Comparison of ENCODE assay signal across 8 mouse cellular contexts in the genomic region with DNA sequence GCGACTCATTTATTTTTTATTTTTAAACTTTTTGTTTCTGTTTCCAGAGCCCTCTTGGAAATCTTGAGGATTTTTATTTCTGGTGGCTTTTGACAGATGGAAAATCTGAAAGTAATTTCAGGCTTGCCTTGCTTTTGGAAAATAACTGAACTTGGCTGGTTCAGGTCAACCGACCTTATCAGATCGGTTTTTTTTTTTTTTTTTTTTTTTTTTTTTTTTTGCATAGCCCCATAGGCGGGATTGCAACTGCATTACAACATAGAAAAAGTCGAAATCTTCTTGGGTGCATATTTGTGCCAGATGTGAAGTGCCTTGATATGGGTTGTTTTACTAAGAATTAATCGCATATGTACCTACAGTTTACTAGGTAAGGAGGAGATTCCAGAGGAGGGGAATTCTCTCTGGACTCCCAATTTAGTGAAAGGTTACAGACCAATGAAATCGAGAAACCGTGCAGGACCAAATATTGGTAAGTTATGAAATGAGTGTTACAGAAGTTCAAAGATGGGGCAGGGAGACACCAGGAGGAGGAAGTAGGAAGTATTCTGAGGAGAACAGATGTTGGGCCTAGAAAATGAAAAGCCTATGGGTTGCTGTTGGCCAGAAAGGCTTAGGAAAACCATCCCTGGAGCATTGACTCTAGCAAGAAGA. TPM values are rescaled to one million over a fixed set of nuclear protein-coding genes. Genes with fewer than 3 reads are reported as not detected.
DNase-seq lines count a peak whose midpoint lies in the region; ATAC-seq and TF ChIP-seq lines count a peak whose summit lies in the region.

No protein-coding gene starts in this region.

- H3K27ac ChIP-seq in ES-E14 (ENCODE audit: insufficient read depth, low read depth, low read length, poor library complexity, severe bottlenecking) = no peak overlapping the region
- H3K27ac ChIP-seq in forebrain, embryonic 15.5 days (replicated peaks) = peak overlapping the region; percentile 98
- H3K27ac ChIP-seq in limb, embryonic 13.5 days = peak overlapping the region; percentile 96; the same call in 1 of the 2 replicates
- peak overlapping the region; percentile 97 for H3K27ac ChIP-seq in stomach, embryonic 15.5 days

- 24% methylated on average over 8 of the region's 8 CpGs for WGBS in forebrain, embryonic 15.5 days
- WGBS in limb, embryonic 13.5 days = 12% methylated on average over 8 of the region's 8 CpGs
- 17% methylated on average over 8 of the region's 8 CpGs for WGBS in stomach, embryonic 15.5 days

- H3K4me2 ChIP-seq in forebrain, embryonic 15.5 days (replicated peaks) = peak overlapping the region; percentile 50
- peak overlapping the region; percentile 68 for H3K4me2 ChIP-seq in limb, embryonic 13.5 days (replicated peaks)
- H3K4me2 ChIP-seq in stomach, embryonic 15.5 days = peak overlapping the region; percentile 80

- no peak for ATAC-seq in forebrain, embryonic 15.5 days (replicated peaks)
- ATAC-seq in limb, embryonic 13.5 days (ENCODE audit: low FRiP score, low read depth) = no peak
- ATAC-seq in stomach, embryonic 15.5 days (ENCODE audit: insufficient read depth, low FRiP score, low read depth) = no peak

- H3K36me3 ChIP-seq in ES-E14 (ENCODE audit: control insufficient read depth, insufficient read depth, low read length, poor library complexity, severe bottlenecking) = no peaks in the 10 kb centered on the region
- H3K36me3 ChIP-seq in forebrain, embryonic 15.5 days = no peaks in the 10 kb centered on the region
- peaks cover under 1% of the 10 kb centered on the region; the same call in 1 of the 2 replicates for H3K36me3 ChIP-seq in limb, embryonic 13.5 days
- H3K36me3 ChIP-seq in stomach, embryonic 15.5 days = no peaks in the 10 kb centered on the region

- no peaks in the 10 kb centered on the region for H3K9me3 ChIP-seq in ES-E14 (ENCODE audit: control insufficient read depth, insufficient read depth, low read depth, low read length)
- no peaks in the 10 kb centered on the region for H3K9me3 ChIP-seq in forebrain, embryonic 15.5 days
- no peaks in the 10 kb centered on the region for H3K9me3 ChIP-seq in limb, embryonic 13.5 days
- no peaks in the 10 kb centered on the region for H3K9me3 ChIP-seq in stomach, embryonic 15.5 days

- peak overlapping the region; percentile 82 to 83 for H3K4me3 ChIP-seq in ES-E14 (ENCODE audit: insufficient read depth in 1 of 2, low read depth in 1 of 2, low read length in 2 of 2, poor library complexity in 1 of 2, severe bottlenecking in 1 of 2)
- peak overlapping the region; percentile 82 for H3K4me3 ChIP-seq in forebrain, embryonic 15.5 days
- peak overlapping the region; percentile 85 for H3K4me3 ChIP-seq in limb, embryonic 13.5 days
- peak overlapping the region; percentile 93 for H3K4me3 ChIP-seq in stomach, embryonic 15.5 days (replicated peaks)

- peak overlapping the region; percentile 88 for H3K9ac ChIP-seq in ES-E14 (ENCODE audit: insufficient read depth, low read depth, low read length, poor library complexity, severe bottlenecking)
- H3K9ac ChIP-seq in forebrain, embryonic 15.5 days (replicated peaks) = peak overlapping the region; percentile 89
- peak overlapping the region; percentile 94 for H3K9ac ChIP-seq in limb, embryonic 13.5 days
- H3K9ac ChIP-seq in stomach, embryonic 15.5 days = peak overlapping the region; percentile 50; the same call in 1 of the 2 replicates

- in situ Hi-C loops in ES-E14 (cut with MboI; ENCODE audit: low sequenced_read_pairs in 2 of 2, unreplicated experiment in 2 of 2) = no loop called here

- peak; percentile 15 for DNase-seq in heart, adult 8-10 months (ENCODE audit: low spot score)
- DNase-seq in heart, postnatal 4 days = no peak
- DNase-seq in ES-E14 (ENCODE audit: low read depth, low spot score) = no peak
- DNase-seq in layer of hippocampus, adult 18-20 months (ENCODE audit: low spot score in 2 of 2) = no peak
- DNase-seq in adrenal gland, postnatal 36 days = no peak

- no peaks in the 10 kb centered on the region for H3K4me1 ChIP-seq in ES-E14 (ENCODE audit: control insufficient read depth in 2 of 2, insufficient read depth in 2 of 2, low read length in 2 of 2, poor library complexity in 1 of 2)
- peaks cover 13% of the 10 kb centered on the region for H3K4me1 ChIP-seq in forebrain, embryonic 15.5 days
- H3K4me1 ChIP-seq in limb, embryonic 13.5 days = peaks cover 13% of the 10 kb centered on the region
- peaks cover 8% of the 10 kb centered on the region for H3K4me1 ChIP-seq in stomach, embryonic 15.5 days

- H3K27me3 ChIP-seq in forebrain, embryonic 15.5 days = no peaks in the 10 kb centered on the region
- no peaks in the 10 kb centered on the region for H3K27me3 ChIP-seq in limb, embryonic 13.5 days
- H3K27me3 ChIP-seq in stomach, embryonic 15.5 days (replicated peaks) = no peaks in the 10 kb centered on the region

TF ChIP-seq in ES-E14, 5 proteins besides CTCF, POLR2A, EP300 and RAD21:
- TF ChIP-seq MAFK (IDR thresholded peaks at IDR 0.05; ENCODE audit: insufficient read depth, low read depth, low read length) = no peak
- TF ChIP-seq ZNF384 (IDR thresholded peaks at IDR 0.05; ENCODE audit: low read depth, low read length) = peak; percentile 59
TF ChIP-seq in ES-E14: peak in this region for 1.

RNA-seq across cellular contexts. Expression of a gene that starts 1.7 kb away (rescaled TPM):
- total RNA-seq in heart, adult 8-10 months (2022) = 10 to 100 TPM; 36.9 to 46.5 (median 44.0) TPM
- 10 to 100 TPM; 36.3 to 38.4 TPM for total RNA-seq in heart, postnatal 4 days (2021)
- 12.1 and 20.7 TPM in 2 replicates for total RNA-seq in ES-E14 (2012; rRNA removed)
- polyA plus RNA-seq in forebrain, embryonic 15.5 days (2015; fragmentation: Nextera tagmentation; extraction: Ambion mirVana) = 105 and 114 TPM in 2 replicates
- polyA plus RNA-seq in limb, embryonic 13.5 days (2015; fragmentation: Nextera tagmentation; extraction: Ambion mirVana) = 49.6 and 51.6 TPM in 2 replicates
- polyA plus RNA-seq in stomach, embryonic 15.5 days (2015; fragmentation: Nextera tagmentation; extraction: Ambion mirVana) = 40.6 and 41.7 TPM in 2 replicates
- 10 to 100 TPM; 95.8 TPM for total RNA-seq in layer of hippocampus, adult 18-20 months (2021)
- total RNA-seq in adrenal gland, postnatal 36 days (2021) = 10 to 100 TPM; 73.2 to 75.3 TPM
